Mouse (Mus musculus): ENCODE measurements around the gene Pabpc4. TPM values are rescaled to one million over a fixed set of nuclear protein-coding genes. Genes with fewer than 3 reads are reported as not detected.
"Not testable (repeated sequence)": the region's sequence is repeated elsewhere in the genome, so short reads cannot be mapped to it uniquely, and the experiment has no call there.

The Pabpc4 gene
- polyA plus RNA-seq, 1 experiment from 2014 or later: 36.2 TPM

- peak; percentile 19 for DNase-seq (ENCODE audit: low spot score)
- no peaks in the 10 kb centered on the region for H3K36me3 ChIP-seq
- 11% methylated on average over 13 of the region's 13 CpGs for WGBS
- H3K4me3 ChIP-seq: peak within 1 kb of the TSS; percentile 38
- no peaks in the 10 kb centered on the region for H3K9me3 ChIP-seq
- peaks cover 40% of the 10 kb centered on the region for H3K27me3 ChIP-seq (ENCODE audit: insufficient read depth, poor library complexity, severe bottlenecking)
- H3K27ac ChIP-seq: no peak within 1 kb of the TSS
- peaks cover 20% of the 10 kb centered on the region for H3K4me1 ChIP-seq (replicated peaks)
Measured at GRCm38 (mm10) chr4:123323534-123323933, 61.4 kb downstream of the Pabpc4 start, which contains the start of gene Oxct2a. TSS of gene Oxct2a (minus strand) at chr4:123323634.

GRCm38 (mm10) chr4:123326087-123326486, 63.9 kb downstream of the Pabpc4 start:
- DNase-seq (ENCODE audit: low spot score): no peak
- H3K4me1 ChIP-seq (replicated peaks): peaks cover 13% of the 10 kb centered on the region
- peaks cover 40% of the 10 kb centered on the region for H3K27me3 ChIP-seq (ENCODE audit: insufficient read depth, poor library complexity, severe bottlenecking)
- H3K4me3 ChIP-seq: no peak overlapping the region
- H3K36me3 ChIP-seq: no peaks in the 10 kb centered on the region
- H3K9me3 ChIP-seq: no peaks in the 10 kb centered on the region
- WGBS: 82% methylated on average over 3 of the region's 3 CpGs
- H3K27ac ChIP-seq: no peak overlapping the region

- H3K27ac ChIP-seq: no peak overlapping the region
- H3K9me3 ChIP-seq: no peaks in the 10 kb centered on the region
- H3K4me3 ChIP-seq: no peak overlapping the region
- no peaks in the 10 kb centered on the region for H3K36me3 ChIP-seq
- 56% methylated on average over 3 of the region's 3 CpGs for WGBS
- peaks cover 12% of the 10 kb centered on the region for H3K4me1 ChIP-seq (replicated peaks)
- DNase-seq (ENCODE audit: low spot score): no peak
- H3K27me3 ChIP-seq (ENCODE audit: insufficient read depth, poor library complexity, severe bottlenecking): peaks cover 28% of the 10 kb centered on the region
Measured at GRCm38 (mm10) chr4:123327630-123328029, 65.5 kb downstream of the Pabpc4 start.

- H3K27me3 ChIP-seq (ENCODE audit: insufficient read depth, poor library complexity, severe bottlenecking): peaks cover 16% of the 10 kb centered on the region
- H3K4me1 ChIP-seq (replicated peaks): peaks cover 3% of the 10 kb centered on the region; the same call in 1 of the 2 replicates
- no peak overlapping the region for H3K4me3 ChIP-seq
- no peak overlapping the region for H3K27ac ChIP-seq
- DNase-seq (ENCODE audit: low spot score): no peak
- H3K36me3 ChIP-seq: no peaks in the 10 kb centered on the region
- WGBS: 72% methylated on average over 6 of the region's 6 CpGs
- H3K9me3 ChIP-seq: 0 out of 2 replicates have a peak, but pooled peaks cover 2% of the 10 kb centered on the region
Measured at GRCm38 (mm10) chr4:123328946-123329345, 66.8 kb downstream of the Pabpc4 start.

- peaks cover 3% of the 10 kb centered on the region; the same call in 1 of the 2 replicates for H3K4me1 ChIP-seq (replicated peaks)
- 65% methylated on average over 5 of the region's 5 CpGs for WGBS
- no peak overlapping the region for H3K4me3 ChIP-seq
- H3K27ac ChIP-seq: no peak overlapping the region
- H3K27me3 ChIP-seq (ENCODE audit: insufficient read depth, poor library complexity, severe bottlenecking): peaks cover 3% of the 10 kb centered on the region; the same call in 1 of the 2 replicates
- no peaks in the 10 kb centered on the region for H3K36me3 ChIP-seq
- 0 out of 2 replicates have a peak, but pooled peaks cover 2% of the 10 kb centered on the region for H3K9me3 ChIP-seq
- DNase-seq (ENCODE audit: low spot score): no peak
Measured at GRCm38 (mm10) chr4:123331326-123331725, 69.2 kb downstream of the Pabpc4 start.

GRCm38 (mm10) chr4:123331961-123332360, 69.8 kb downstream of the Pabpc4 start:
- not testable (repeated sequence) for H3K4me1 ChIP-seq (replicated peaks); H3K36me3 ChIP-seq; DNase-seq (ENCODE audit: low spot score); H3K27ac ChIP-seq; H3K9me3 ChIP-seq; H3K27me3 ChIP-seq (ENCODE audit: insufficient read depth, poor library complexity, severe bottlenecking); H3K4me3 ChIP-seq
- 83% methylated on average over 1 of the region's 1 CpGs for WGBS

GRCm38 (mm10) chr4:123333151-123333550, 71.0 kb downstream of the Pabpc4 start:
- Histone ChIP-seq H3K9me3 (0 out of 2 replicates have a peak, but pooled peaks cover 2% of the 10 kb centered on the region), H3K27me3 (ENCODE audit: insufficient read depth, poor library complexity, severe bottlenecking) (no peaks in the 10 kb centered on the region), H3K36me3 (no peaks in the 10 kb centered on the region), H3K27ac (no peak overlapping the region), H3K4me3 (no peak overlapping the region), H3K4me1 (replicated peaks) (no peaks in the 10 kb centered on the region)
- WGBS: 89% methylated on average over 4 of the region's 4 CpGs
- DNase-seq (ENCODE audit: low spot score): no peak

GRCm38 (mm10) chr4:123334177-123334576, 72.0 kb downstream of the Pabpc4 start:
- Histone ChIP-seq H3K9me3 (0 out of 2 replicates have a peak, but pooled peaks cover 2% of the 10 kb centered on the region), H3K27ac (no peak overlapping the region), H3K36me3 (no peaks in the 10 kb centered on the region), H3K27me3 (ENCODE audit: insufficient read depth, poor library complexity, severe bottlenecking) (no peaks in the 10 kb centered on the region; the same call in 1 of the 2 replicates), H3K4me3 (no peak overlapping the region), H3K4me1 (replicated peaks) (no peaks in the 10 kb centered on the region)
- 78% methylated on average over 3 of the region's 3 CpGs for WGBS
- no peak for DNase-seq (ENCODE audit: low spot score)

GRCm38 (mm10) chr4:123335244-123335643, 73.1 kb downstream of the Pabpc4 start:
- not testable (repeated sequence) for H3K27ac ChIP-seq; H3K9me3 ChIP-seq; H3K36me3 ChIP-seq; H3K27me3 ChIP-seq (ENCODE audit: insufficient read depth, poor library complexity, severe bottlenecking); DNase-seq (ENCODE audit: low spot score); H3K4me3 ChIP-seq; H3K4me1 ChIP-seq (replicated peaks)
- 82% methylated on average over 10 of the region's 10 CpGs for WGBS

- no peaks in the 10 kb centered on the region for H3K36me3 ChIP-seq
- 62% methylated on average over 14 of the region's 14 CpGs for WGBS
- DNase-seq (ENCODE audit: low spot score): no peak
- H3K9me3 ChIP-seq: 0 out of 2 replicates have a peak, but pooled peaks cover 2% of the 10 kb centered on the region
- no peak overlapping the region for H3K4me3 ChIP-seq
- no peaks in the 10 kb centered on the region for H3K4me1 ChIP-seq (replicated peaks)
- H3K27me3 ChIP-seq (ENCODE audit: insufficient read depth, poor library complexity, severe bottlenecking): peaks cover 13% of the 10 kb centered on the region
- no peak overlapping the region for H3K27ac ChIP-seq
Measured at GRCm38 (mm10) chr4:123335796-123336585, 73.8 kb downstream of the Pabpc4 start.

- no peak for DNase-seq (ENCODE audit: low spot score)
- peaks cover 9% of the 10 kb centered on the region for H3K4me1 ChIP-seq (replicated peaks)
- 83% methylated on average over 4 of the region's 4 CpGs for WGBS
Measured at GRCm38 (mm10) chr4:123337693-123338092, 75.5 kb downstream of the Pabpc4 start.

GRCm38 (mm10) chr4:123340232-123340631, 78.1 kb downstream of the Pabpc4 start:
- 69% methylated on average over 5 of the region's 5 CpGs for WGBS

More at GRCm38 (mm10) chr4:123337693-123338092, 75.5 kb downstream of the Pabpc4 start:
- peaks cover 30% of the 10 kb centered on the region for H3K27me3 ChIP-seq (ENCODE audit: insufficient read depth, poor library complexity, severe bottlenecking)
- 0 out of 2 replicates have a peak, but pooled peaks cover 2% of the 10 kb centered on the region for H3K9me3 ChIP-seq
- H3K36me3 ChIP-seq: no peaks in the 10 kb centered on the region
- H3K4me3 ChIP-seq: no peak overlapping the region
- no peak overlapping the region for H3K27ac ChIP-seq

GRCm38 (mm10) chr4:123342091-123342641, 80.0 kb downstream of the Pabpc4 start:
- Histone ChIP-seq H3K36me3 (peaks cover under 1% of the 10 kb centered on the region; the same call in 1 of the 2 replicates), H3K27ac (no peak overlapping the region), H3K4me1 (replicated peaks) (peaks cover 17% of the 10 kb centered on the region), H3K9me3 (no peaks in the 10 kb centered on the region), H3K27me3 (ENCODE audit: insufficient read depth, poor library complexity, severe bottlenecking) (peaks cover 56% of the 10 kb centered on the region), H3K4me3 (peak overlapping the region; percentile 66)
- no peak for DNase-seq (ENCODE audit: low spot score)
- 2% methylated on average over 43 of the region's 43 CpGs for WGBS

More at GRCm38 (mm10) chr4:123340232-123340631, 78.1 kb downstream of the Pabpc4 start:
- H3K27me3 ChIP-seq (ENCODE audit: insufficient read depth, poor library complexity, severe bottlenecking): peaks cover 55% of the 10 kb centered on the region
- H3K4me3 ChIP-seq: no peak overlapping the region
- H3K4me1 ChIP-seq (replicated peaks): peaks cover 17% of the 10 kb centered on the region
- H3K27ac ChIP-seq: no peak overlapping the region
- no peaks in the 10 kb centered on the region for H3K36me3 ChIP-seq
- DNase-seq (ENCODE audit: low spot score): no peak
- no peaks in the 10 kb centered on the region for H3K9me3 ChIP-seq

All from hindbrain, embryonic 10.5 days (tissue).